Mouse (Mus musculus) small intestine, adult 2 months (tissue): ENCODE results near the gene Mrpl37. TPM values are rescaled to one million over a fixed set of nuclear protein-coding genes. Genes with fewer than 3 reads are reported as not detected.

ENCODE experiments used
- H3K27ac ChIP-seq: fragments of 200-500 bp; 2 replicates; pipeline ENCODE4 v1.5.1; 2012; ENCODE audit warnings: low read depth, low read length, control low read depth, inconsistent platforms; ENCODE audit not compliant: insufficient read depth
- H3K27me3 ChIP-seq: fragments of 200-500 bp; 2 replicates; pipeline ENCODE4 v1.6.1; 2012; ENCODE audit warnings: mild to moderate bottlenecking, moderate library complexity, low read length, inconsistent platforms; ENCODE audit not compliant: control insufficient read depth, insufficient read depth
- H3K36me3 ChIP-seq: fragments of 200-500 bp; 2 replicates; pipeline ENCODE4 v1.6.1; 2012; ENCODE audit warnings: mild to moderate bottlenecking, low read length, control low read depth, inconsistent platforms; ENCODE audit not compliant: control insufficient read depth, insufficient read depth
- H3K4me1 ChIP-seq: fragments of 200-500 bp; 2 replicates; pipeline ENCODE4 v1.6.1; 2012; ENCODE audit warnings: low read length, inconsistent platforms, mixed read lengths; ENCODE audit not compliant: control insufficient read depth, insufficient read depth, insufficient read length
- H3K4me3 ChIP-seq: fragments of 200-500 bp; 2 replicates; pipeline ENCODE4 v1.5.1; 2012; ENCODE audit warnings: low read depth, mild to moderate bottlenecking, control low read depth, inconsistent platforms, low read length, moderate library complexity
- CTCF ChIP-seq: fragments of 200-500 bp; IDR thresholded peaks from 2 replicates; pipeline ENCODE4 v1.5.1; 2012; ENCODE audit warnings: low read depth, mild to moderate bottlenecking, control low read depth, inconsistent platforms, low read length, moderate library complexity, mixed read lengths; ENCODE audit not compliant: insufficient replicate concordance, insufficient read length; ENCODE audit errors: extremely low read depth
- POLR2A ChIP-seq: fragments of 200-500 bp; IDR thresholded peaks from 2 replicates; pipeline ENCODE4 v1.6.1; 2012; ENCODE audit warnings: low read depth, mild to moderate bottlenecking, control low read depth, inconsistent platforms, low read length, moderate library complexity
- WGBS: fragments of 180-500 bp; shearing (Covaris S2); methylation state at CpG from one replicate; pipeline ENCODE4 v1.1.7; 2018; 5-methylcytosine and 5-hydroxymethylcytosine counted together
- polyA plus RNA-seq: library from polyadenylated mRNA; depleted of rRNA; stranded (reverse); fragments of >200 nt; gene quantifications from 2 replicates; pipeline ENCODE4 v1.2.3, GENCODE M21; 2012

Gene Mrpl37
- polyA plus RNA-seq, 1 experiment = 36.5 TPM

- TF ChIP-seq POLR2A = no peak
- no peak for TF ChIP-seq CTCF
- Histone ChIP-seq H3K27ac (no peak overlapping the region), H3K27me3 (no peaks in the 10 kb centered on the region), H3K4me3 (no peak overlapping the region), H3K36me3 (no peaks in the 10 kb centered on the region), H3K4me1 (no peaks in the 10 kb centered on the region; the same call in 1 of the 2 replicates)
- 64% methylated on average over 1 of the region's 1 CpGs for WGBS
Measured at GRCm38 (mm10) chr4:107084343-107084742, 17.7 kb upstream of the Mrpl37 start.

- Histone ChIP-seq H3K36me3 (no peaks in the 10 kb centered on the region), H3K27me3 (no peaks in the 10 kb centered on the region), H3K4me1 (no peaks in the 10 kb centered on the region; the same call in 1 of the 2 replicates), H3K4me3 (no peak overlapping the region), H3K27ac (no peak overlapping the region)
- WGBS = 92% methylated on average over 4 of the region's 4 CpGs
- TF ChIP-seq CTCF (no peak), POLR2A (no peak)
Measured at GRCm38 (mm10) chr4:107083126-107083525, 16.5 kb upstream of the Mrpl37 start.

GRCm38 (mm10) chr4:107082185-107082584 lies 15.5 kb upstream of the Mrpl37 start:
- no peaks in the 10 kb centered on the region; the same call in 1 of the 2 replicates for H3K4me1 ChIP-seq
- no peak for TF ChIP-seq CTCF
- no peak for TF ChIP-seq POLR2A
- H3K4me3 ChIP-seq = no peak overlapping the region
- WGBS = 86% methylated on average over 3 of the region's 3 CpGs
- H3K27me3 ChIP-seq = no peaks in the 10 kb centered on the region
- H3K27ac ChIP-seq = no peak overlapping the region
- no peaks in the 10 kb centered on the region for H3K36me3 ChIP-seq

- Histone ChIP-seq H3K27ac (no peak overlapping the region), H3K36me3 (no peaks in the 10 kb centered on the region), H3K4me3 (no peak overlapping the region), H3K27me3 (no peaks in the 10 kb centered on the region), H3K4me1 (no peaks in the 10 kb centered on the region; the same call in 1 of the 2 replicates)
- TF ChIP-seq CTCF (no peak), POLR2A (no peak)
Measured at GRCm38 (mm10) chr4:107079716-107080115, 13.0 kb upstream of the Mrpl37 start.

- no peaks in the 10 kb centered on the region for H3K27me3 ChIP-seq
- H3K36me3 ChIP-seq = no peaks in the 10 kb centered on the region
- 83% methylated on average over 4 of the region's 4 CpGs for WGBS
- TF ChIP-seq POLR2A (no peak), CTCF (no peak)
- H3K27ac ChIP-seq = no peak overlapping the region
- no peak overlapping the region for H3K4me3 ChIP-seq
- no peaks in the 10 kb centered on the region for H3K4me1 ChIP-seq
Measured at GRCm38 (mm10) chr4:107078894-107079293, 12.2 kb upstream of the Mrpl37 start.

- H3K4me3 ChIP-seq = no peak overlapping the region
- TF ChIP-seq CTCF (no peak), POLR2A (no peak)
- WGBS = 77% methylated on average over 5 of the region's 5 CpGs
- H3K36me3 ChIP-seq = no peaks in the 10 kb centered on the region
- H3K27me3 ChIP-seq = no peaks in the 10 kb centered on the region
- no peak overlapping the region for H3K27ac ChIP-seq
- no peaks in the 10 kb centered on the region for H3K4me1 ChIP-seq
Measured at GRCm38 (mm10) chr4:107075456-107075855, 8.8 kb upstream of the Mrpl37 start.

- H3K27me3 ChIP-seq = no peaks in the 10 kb centered on the region
- H3K4me3 ChIP-seq = no peak overlapping the region
- no peak overlapping the region for H3K27ac ChIP-seq
- peaks cover 3% of the 10 kb centered on the region; the same call in 1 of the 2 replicates for H3K4me1 ChIP-seq
- H3K36me3 ChIP-seq = no peaks in the 10 kb centered on the region
- WGBS = 88% methylated on average over 9 of the region's 9 CpGs
- TF ChIP-seq POLR2A (no peak), CTCF (no peak)
Measured at GRCm38 (mm10) chr4:107072343-107072742, 5.7 kb upstream of the Mrpl37 start.
